Mouse (Mus musculus): ENCODE results near the gene Col15a1.

Gene Col15a1

GRCm38 (mm10) chr4:47207969-47208420 lies at the start of gene Col15a1:
Col15a1 (plus strand) TSS chr4:47208161.
- DNase-seq (ENCODE audit: low spot score in 2 of 2), result no peak

GRCm38 (mm10) chr4:47161103-47161755 lies 46.7 kb upstream of the Col15a1 start:
- DNase-seq (ENCODE audit: low spot score in 2 of 2), result no peak

- no peak for DNase-seq (ENCODE audit: low spot score in 2 of 2)
Measured at GRCm38 (mm10) chr4:47161756-47162587, 46.0 kb upstream of the Col15a1 start.

DNA sequence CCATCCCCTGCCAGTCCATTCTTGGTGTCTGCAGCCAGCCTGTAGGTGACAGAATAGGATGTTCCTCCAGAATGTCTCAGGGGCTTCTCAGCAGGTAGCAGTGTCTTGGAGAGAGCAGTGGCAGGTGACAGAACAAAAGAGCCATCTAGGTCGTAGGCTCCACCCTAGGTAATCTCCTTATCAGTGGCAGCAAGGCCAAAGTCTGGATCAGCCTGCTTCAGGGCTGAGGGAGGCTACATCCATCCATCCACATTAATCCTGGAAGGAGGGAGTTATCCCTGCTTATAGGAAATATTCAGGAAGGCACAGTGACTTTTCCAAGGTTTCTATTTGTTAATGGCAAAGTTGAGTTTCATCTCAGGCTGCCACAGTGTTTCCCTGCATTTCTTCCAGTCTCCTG lies 35.6 kb upstream of the Col15a1 start:
- DNase-seq (ENCODE audit: low spot score in 2 of 2), result no peak

- DNase-seq (ENCODE audit: low spot score in 2 of 2), result no peak
Measured at GRCm38 (mm10) chr4:47177101-47177500, 30.9 kb upstream of the Col15a1 start.

DNA sequence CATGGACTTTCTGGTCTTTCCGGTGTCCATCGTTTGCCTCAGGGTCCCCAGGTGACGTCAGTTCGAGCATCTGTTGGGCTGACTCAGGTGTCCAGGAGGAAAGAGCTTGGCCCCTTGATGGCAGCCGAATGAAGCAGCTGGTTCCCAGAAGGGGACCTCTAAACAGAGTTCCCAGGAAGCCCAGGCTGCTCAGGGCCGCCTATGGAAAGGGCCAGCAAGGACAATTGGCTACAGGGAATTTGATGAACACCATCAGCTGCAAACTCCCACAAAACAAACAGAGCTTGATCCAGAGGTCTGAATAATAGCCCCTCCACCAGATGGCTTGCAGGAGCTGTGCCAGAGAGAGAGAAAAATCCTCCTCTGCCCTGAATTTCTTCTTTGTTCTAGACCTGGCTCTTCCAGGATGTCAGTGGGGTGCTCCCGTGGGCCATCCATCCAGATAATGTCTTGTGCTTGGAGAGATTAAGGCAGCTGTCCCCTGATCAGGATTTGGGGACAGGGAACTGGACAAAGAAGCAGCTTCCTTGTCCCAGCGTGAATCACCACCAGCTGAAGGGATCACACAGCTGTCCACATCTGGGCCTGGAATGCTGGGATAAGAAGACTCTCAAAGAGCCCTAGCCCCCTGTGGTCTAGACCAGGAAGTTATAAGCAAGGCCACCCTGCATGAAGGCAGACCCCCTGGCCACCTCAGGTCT lies 29.6 kb upstream of the Col15a1 start:
- DNase-seq (ENCODE audit: low spot score in 2 of 2), result no peak

GRCm38 (mm10) chr4:47179535-47179934 lies 28.4 kb upstream of the Col15a1 start:
- no peak for DNase-seq (ENCODE audit: low spot score in 2 of 2)

GRCm38 (mm10) chr4:47184058-47184661 lies 23.8 kb upstream of the Col15a1 start:
- DNase-seq (ENCODE audit: low spot score in 2 of 2), result no peak

- no peak for DNase-seq (ENCODE audit: low spot score in 2 of 2)
Measured at GRCm38 (mm10) chr4:47186514-47186913, 21.4 kb upstream of the Col15a1 start.

DNA sequence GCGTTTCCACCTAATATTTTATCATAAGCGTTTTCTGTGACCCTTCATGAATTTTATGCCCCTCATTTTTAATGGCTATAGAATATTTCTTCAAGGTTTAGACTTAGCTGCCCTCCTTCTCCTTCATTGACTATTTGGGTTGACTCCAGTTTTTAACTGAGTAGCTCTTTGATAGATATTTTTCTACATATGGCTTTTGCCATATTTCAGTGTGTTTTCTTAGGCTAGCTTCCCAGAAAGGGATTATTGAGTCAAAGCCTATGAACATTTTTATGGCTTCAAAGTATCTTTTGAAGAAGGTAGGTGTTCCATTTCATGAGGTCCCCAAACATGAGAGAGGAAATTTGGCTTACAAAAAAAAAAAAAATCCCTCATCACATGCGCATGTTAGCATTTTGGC lies 11.8 kb upstream of the Col15a1 start:
- no peak for DNase-seq (ENCODE audit: low spot score in 2 of 2)

DNA sequence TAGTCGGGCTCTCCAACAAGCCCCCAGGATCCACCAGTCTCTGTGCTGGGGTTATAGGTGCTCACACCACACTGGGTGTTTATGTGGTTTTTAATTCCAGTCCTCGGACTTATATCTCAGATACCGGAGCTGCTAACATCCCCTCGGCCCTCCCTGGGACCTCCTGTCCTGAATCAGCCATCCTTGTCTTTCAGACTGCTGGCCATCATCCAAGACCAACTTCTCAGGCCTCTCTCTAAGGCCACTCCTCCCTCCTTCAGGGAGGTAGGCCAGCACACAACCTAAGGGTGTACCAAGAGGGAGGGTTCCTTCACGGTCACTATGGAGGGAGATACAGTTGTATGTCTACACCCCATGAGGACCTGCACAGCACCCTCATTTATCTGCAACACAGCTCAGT lies 4.3 kb upstream of the Col15a1 start:
- DNase-seq (ENCODE audit: low spot score in 2 of 2), result no peak

DNA sequence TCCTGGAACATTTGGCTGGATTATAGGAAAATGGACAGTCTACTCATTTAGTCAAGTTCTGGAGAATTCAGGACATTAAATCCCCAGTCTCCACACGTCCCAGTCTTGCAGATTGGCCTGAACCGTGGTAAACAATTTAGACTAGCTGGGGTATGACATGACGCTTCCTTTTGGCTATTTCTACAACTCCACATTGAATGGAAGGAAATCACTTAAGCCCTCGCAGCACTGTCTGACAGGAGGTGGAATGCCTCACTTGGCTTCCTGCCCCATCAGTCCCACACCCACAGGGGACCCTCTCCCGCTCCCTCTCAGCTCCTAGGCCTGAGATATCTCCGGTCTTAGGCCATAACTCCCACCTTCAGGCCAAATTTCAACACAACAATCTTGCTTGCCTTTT lies 2.1 kb upstream of the Col15a1 start:
- DNase-seq (ENCODE audit: low spot score in 2 of 2), result no peak

DNA sequence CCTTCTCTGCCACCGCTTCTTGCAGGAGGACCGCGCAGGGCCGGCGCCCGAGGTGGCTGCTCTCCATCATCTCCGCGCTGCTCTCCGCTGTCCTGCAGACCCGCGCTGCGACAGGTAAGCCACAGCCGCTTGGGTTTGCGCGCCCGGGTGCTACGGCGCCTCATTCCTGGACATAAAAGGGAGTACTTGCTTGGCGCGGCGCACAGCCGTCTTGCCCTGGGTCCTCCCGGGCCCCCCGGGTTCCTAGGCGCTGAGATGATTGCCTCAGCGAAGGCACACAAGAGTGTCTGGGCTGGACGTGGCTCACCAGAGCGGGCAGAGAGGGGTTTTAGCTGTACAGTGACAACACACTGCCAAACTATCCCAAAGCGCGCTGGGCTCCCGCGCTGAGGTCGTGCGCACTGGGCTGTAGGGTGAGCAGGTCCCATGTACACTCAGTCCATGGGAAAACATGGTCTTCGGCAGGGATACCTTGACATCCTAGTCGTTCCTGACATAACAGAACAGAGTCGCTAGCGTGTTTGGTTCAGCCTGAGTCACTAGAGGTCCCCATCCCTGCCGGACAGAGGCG lies 545 bp downstream of the Col15a1 start:
- DNase-seq (ENCODE audit: low spot score in 2 of 2), result no peak

GRCm38 (mm10) chr4:47209466-47209865 lies 1.5 kb downstream of the Col15a1 start:
- DNase-seq (ENCODE audit: low spot score in 2 of 2), result no peak

- DNase-seq (ENCODE audit: low spot score in 2 of 2), result no peak
Measured at GRCm38 (mm10) chr4:47218828-47219227, 10.9 kb downstream of the Col15a1 start.

DNA sequence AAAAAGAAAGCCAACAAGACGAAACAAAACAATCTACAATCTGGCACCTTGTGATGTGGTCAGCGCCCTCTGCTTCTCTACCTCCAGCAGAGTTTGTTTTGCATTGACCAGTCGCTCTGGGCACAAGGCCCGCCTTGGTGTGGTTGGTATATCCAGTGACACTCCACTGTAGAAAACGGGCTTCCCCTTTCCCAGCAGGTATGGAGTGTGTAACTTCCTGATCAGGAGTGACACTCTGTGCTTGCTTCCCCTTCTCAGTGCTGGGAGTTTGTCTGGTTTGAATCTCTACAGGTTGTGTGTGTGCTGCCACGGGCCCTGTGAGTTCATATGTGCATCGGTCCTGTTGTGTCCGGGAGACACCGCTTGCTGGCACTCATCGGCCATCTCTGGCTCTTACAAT lies 11.4 kb downstream of the Col15a1 start:
- DNase-seq (ENCODE audit: low spot score in 2 of 2), result no peak

GRCm38 (mm10) chr4:47220544-47220943 lies 12.6 kb downstream of the Col15a1 start:
- DNase-seq (ENCODE audit: low spot score in 2 of 2), result no peak

GRCm38 (mm10) chr4:47222146-47222545 lies 14.2 kb downstream of the Col15a1 start:
- DNase-seq (ENCODE audit: low spot score in 2 of 2), result no peak

DNA sequence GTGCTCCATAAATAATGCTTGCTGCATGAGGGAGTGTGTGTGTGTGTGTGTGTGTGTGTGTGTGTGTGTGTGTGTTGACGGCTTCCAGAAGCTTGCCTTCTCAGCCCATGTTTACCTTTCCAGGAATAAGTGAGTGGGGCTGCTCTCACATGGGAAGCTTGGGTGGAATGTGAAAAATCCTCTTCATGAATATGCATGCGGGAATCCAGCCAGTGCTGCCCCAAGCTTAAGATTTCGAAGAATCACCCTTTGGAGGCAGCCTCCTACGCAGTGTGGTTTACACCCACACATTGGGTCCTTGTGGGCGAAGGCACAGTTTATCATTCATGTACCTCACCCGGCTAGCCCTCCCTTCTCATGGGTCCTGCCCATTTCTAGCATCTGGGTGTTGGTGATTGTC lies 18.0 kb downstream of the Col15a1 start:
- no peak for DNase-seq (ENCODE audit: low spot score in 2 of 2)

GRCm38 (mm10) chr4:47227101-47227500 lies 19.1 kb downstream of the Col15a1 start:
- DNase-seq (ENCODE audit: low spot score in 2 of 2), result no peak

GRCm38 (mm10) chr4:47227756-47228155 lies 19.8 kb downstream of the Col15a1 start:
- no peak for DNase-seq (ENCODE audit: low spot score in 2 of 2)

DNA sequence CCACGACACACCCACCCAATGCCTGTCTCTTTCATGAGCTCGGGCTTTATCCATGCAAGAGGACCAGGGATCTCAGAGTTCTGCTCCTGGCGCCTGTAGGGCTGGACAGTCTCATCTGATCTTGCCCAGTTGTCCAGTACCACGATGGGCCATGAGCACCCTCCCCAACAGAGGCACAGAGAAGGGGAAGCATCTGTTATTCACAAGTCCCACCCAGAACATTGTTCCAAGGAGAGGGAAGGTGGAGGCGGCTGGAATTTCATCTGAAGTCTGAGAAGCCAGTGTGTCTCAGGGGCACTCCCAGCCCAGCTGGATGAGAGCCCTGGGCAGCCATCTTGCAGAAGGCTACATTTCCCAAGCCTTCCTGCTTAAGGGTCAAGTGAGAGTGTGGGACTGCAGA lies 21.0 kb downstream of the Col15a1 start:
- DNase-seq (ENCODE audit: low spot score in 2 of 2), result no peak

All from natural killer cell, adult 2 months (primary cell).